In genomic region chr3:90527291-90527873, GRCm38 (mm10) we compare ENCODE assay signal across 21 mouse cellular contexts. TPM values are rescaled to one million over a fixed set of nuclear protein-coding genes. Genes with fewer than 3 reads are reported as not detected.
DNase-seq lines count a peak whose midpoint lies in the region; ATAC-seq lines count a peak whose summit lies in the region.
"Had no signal": no experiment of that assay in that cellular context is flagged by ENCODE, and none has a peak within 500 bp of the region (broad histone marks: within the 10 kb centered on the region; RNA-seq: fewer than 3 reads in every experiment).

No protein-coding gene starts in this region.

- peak overlapping the region; percentile 6; the same call in 1 of the 2 replicates for H3K27ac ChIP-seq in lung, embryonic 16.5 days (ENCODE audit: low read length)
- peak overlapping the region; percentile 66 for H3K27ac ChIP-seq in embryonic facial prominence, embryonic 15.5 days (replicated peaks)
- no peak overlapping the region for H3K27ac ChIP-seq in stomach, embryonic 15.5 days
- H3K27ac ChIP-seq in kidney, embryonic 15.5 days = no peak overlapping the region
- no peak overlapping the region for H3K27ac ChIP-seq in heart, embryonic 10.5 days
- H3K27ac ChIP-seq: forebrain, embryonic 13.5 days; gastrocnemius, adult 2 months; heart, embryonic 15.5 days; hindbrain, embryonic 10.5 days; hindbrain, embryonic 14.5 days had no signal

- peak overlapping the region; percentile 11; the same call in 1 of the 2 replicates for H3K4me3 ChIP-seq in lung, embryonic 16.5 days (ENCODE audit: low read length)
- peak overlapping the region; percentile 32 for H3K4me3 ChIP-seq in embryonic facial prominence, embryonic 15.5 days (replicated peaks)
- H3K4me3 ChIP-seq in stomach, embryonic 15.5 days (replicated peaks) = peak overlapping the region; percentile 16; the same call in 1 of the 2 replicates
- H3K4me3 ChIP-seq in kidney, embryonic 15.5 days (replicated peaks) = no peak overlapping the region
- no peak overlapping the region for H3K4me3 ChIP-seq in heart, embryonic 10.5 days
- H3K4me3 ChIP-seq: forebrain, embryonic 13.5 days; gastrocnemius, adult 2 months; heart, embryonic 15.5 days; hindbrain, embryonic 10.5 days had no signal

- no peaks in the 10 kb centered on the region for H3K9me3 ChIP-seq in lung, embryonic 16.5 days (ENCODE audit: control insufficient read depth, low read length)
- H3K9me3 ChIP-seq in embryonic facial prominence, embryonic 15.5 days (replicated peaks) = no peaks in the 10 kb centered on the region
- H3K9me3 ChIP-seq in stomach, embryonic 15.5 days = no peaks in the 10 kb centered on the region
- no peaks in the 10 kb centered on the region for H3K9me3 ChIP-seq in kidney, embryonic 15.5 days (replicated peaks)
- H3K9me3 ChIP-seq in heart, embryonic 10.5 days = no peaks in the 10 kb centered on the region
- H3K9me3 ChIP-seq: forebrain, embryonic 13.5 days; heart, embryonic 15.5 days; hindbrain, embryonic 10.5 days had no signal

- no peaks in the 10 kb centered on the region for H3K27me3 ChIP-seq in lung, embryonic 16.5 days (ENCODE audit: control insufficient read depth, insufficient read depth, low read depth, low read length)
- H3K27me3 ChIP-seq in embryonic facial prominence, embryonic 15.5 days = no peaks in the 10 kb centered on the region
- H3K27me3 ChIP-seq in stomach, embryonic 15.5 days (replicated peaks) = no peaks in the 10 kb centered on the region
- H3K27me3 ChIP-seq in kidney, embryonic 15.5 days = no peaks in the 10 kb centered on the region
- peaks cover 11% of the 10 kb centered on the region; the same call in 1 of the 2 replicates for H3K27me3 ChIP-seq in heart, embryonic 10.5 days (ENCODE audit: insufficient read depth, poor library complexity, severe bottlenecking)
- H3K27me3 ChIP-seq: forebrain, embryonic 13.5 days had no signal

- DNase-seq in heart, adult 11 months = peak; percentile 88
- no peak for DNase-seq in heart, postnatal 10 days
- DNase-seq in lung, postnatal 36 days = no peak
- no peak for DNase-seq in heart, embryonic 10.5 days (ENCODE audit: low spot score)
- DNase-seq: adrenal gland, postnatal 25 days; cerebellum, adult 18-20 months; cerebellum, adult 9-11 months; cerebellum, postnatal 36 days; forebrain, postnatal 0 days; gastrocnemius, postnatal 36 days had no signal

- H3K4me2 ChIP-seq in lung, embryonic 16.5 days (ENCODE audit: low read depth, low read length) = 0 out of 2 replicates have a peak overlapping the region, but pooled peaks have one; percentile 41
- H3K4me2 ChIP-seq in embryonic facial prominence, embryonic 15.5 days (replicated peaks) = peak overlapping the region; percentile 33
- H3K4me2 ChIP-seq in stomach, embryonic 15.5 days = peak overlapping the region; percentile 14; the same call in 1 of the 2 replicates
- no peak overlapping the region for H3K4me2 ChIP-seq in kidney, embryonic 15.5 days
- H3K4me2 ChIP-seq: forebrain, embryonic 13.5 days; heart, embryonic 11.5 days; heart, embryonic 15.5 days; hindbrain, embryonic 14.5 days had no signal

- no peaks in the 10 kb centered on the region for H3K36me3 ChIP-seq in lung, embryonic 16.5 days (ENCODE audit: control insufficient read depth, insufficient read depth, low read length)
- H3K36me3 ChIP-seq in embryonic facial prominence, embryonic 15.5 days = no peaks in the 10 kb centered on the region
- H3K36me3 ChIP-seq in stomach, embryonic 15.5 days = no peaks in the 10 kb centered on the region
- H3K36me3 ChIP-seq in kidney, embryonic 15.5 days = no peaks in the 10 kb centered on the region
- peaks cover 4% of the 10 kb centered on the region; the same call in 1 of the 2 replicates for H3K36me3 ChIP-seq in heart, embryonic 10.5 days
- H3K36me3 ChIP-seq: hindbrain, embryonic 10.5 days had no signal

- peak; percentile 32 for ATAC-seq in lung, embryonic 16.5 days (ENCODE audit: low read depth)
- ATAC-seq in embryonic facial prominence, embryonic 15.5 days (ENCODE audit: insufficient number of reproducible peaks, low FRiP score, low TSS enrichment, low read depth) = 0 out of 2 replicates have a peak, but pooled peaks have one; percentile 12
- no peak for ATAC-seq in stomach, embryonic 15.5 days (ENCODE audit: insufficient read depth, low FRiP score, low read depth)
- no peak for ATAC-seq in kidney, embryonic 15.5 days (replicated peaks; ENCODE audit: low FRiP score)
- ATAC-seq: forebrain, embryonic 13.5 days; forebrain, postnatal 0 days had no signal

- H3K4me1 ChIP-seq in lung, embryonic 16.5 days (replicated peaks; ENCODE audit: control insufficient read depth, insufficient read depth, low read length) = peaks cover 14% of the 10 kb centered on the region
- H3K4me1 ChIP-seq in embryonic facial prominence, embryonic 15.5 days = peaks cover 11% of the 10 kb centered on the region
- 0 out of 2 replicates have a peak, but pooled peaks cover 3% of the 10 kb centered on the region for H3K4me1 ChIP-seq in stomach, embryonic 15.5 days
- H3K4me1 ChIP-seq in kidney, embryonic 15.5 days = peaks cover 11% of the 10 kb centered on the region; the same call in 1 of the 2 replicates
- no peaks in the 10 kb centered on the region for H3K4me1 ChIP-seq in heart, embryonic 10.5 days
- H3K4me1 ChIP-seq: forebrain, embryonic 13.5 days; hindbrain, embryonic 10.5 days had no signal

- H3K9ac ChIP-seq in lung, embryonic 16.5 days (ENCODE audit: low read length) = 0 out of 2 replicates have a peak overlapping the region, but pooled peaks have one; percentile 29
- no peak overlapping the region for H3K9ac ChIP-seq in embryonic facial prominence, embryonic 15.5 days
- H3K9ac ChIP-seq in stomach, embryonic 15.5 days = no peak overlapping the region
- H3K9ac ChIP-seq in kidney, embryonic 15.5 days = no peak overlapping the region
- H3K9ac ChIP-seq: forebrain, embryonic 13.5 days; forebrain, postnatal 0 days; heart, embryonic 15.5 days; hindbrain, embryonic 14.5 days had no signal

- WGBS in lung, embryonic 16.5 days = 71% methylated on average over 7 of the region's 7 CpGs
- WGBS in embryonic facial prominence, embryonic 15.5 days = 84% methylated on average over 7 of the region's 7 CpGs
- WGBS in stomach, embryonic 15.5 days = 77% methylated on average over 7 of the region's 7 CpGs
- WGBS in kidney, embryonic 15.5 days = 89% methylated on average over 7 of the region's 7 CpGs
- WGBS in heart, embryonic 10.5 days = 79% methylated on average over 7 of the region's 7 CpGs

- intact Hi-C loops in heart, postnatal 10 days (cut with DNase I) = no loop called here

RNA-seq across cellular contexts. Expression of gene S100a14, which starts 0.7 kb away (rescaled TPM):
- not detected for total RNA-seq in heart, postnatal 10 days (2021)
- 11.7 and 16.4 TPM in 2 replicates for polyA plus RNA-seq in lung, embryonic 16.5 days (2015; fragmentation: Nextera tagmentation; extraction: Ambion mirVana)
- polyA plus RNA-seq in embryonic facial prominence, embryonic 15.5 days (2015; fragmentation: Nextera tagmentation; extraction: Ambion mirVana) = 134 and 141 TPM in 2 replicates
- 43.9 and 74.6 TPM in 2 replicates for polyA plus RNA-seq in stomach, embryonic 15.5 days (2015; fragmentation: Nextera tagmentation; extraction: Ambion mirVana)
- polyA plus RNA-seq in kidney, embryonic 15.5 days (2015; fragmentation: Nextera tagmentation; extraction: Ambion mirVana) = 3.8 and 6.6 TPM in 2 replicates
- 0.28 TPM in 1 of 2 replicates, not detected in the other for polyA plus RNA-seq in heart, embryonic 10.5 days (2016; fragmentation: Nextera tagmentation; extraction: Ambion mirVana)
- total RNA-seq: forebrain, postnatal 0 days; MEL had no signal
- polyA plus RNA-seq: forebrain, embryonic 13.5 days; forebrain, postnatal 0 days; heart, embryonic 11.5 days; hindbrain, embryonic 10.5 days; hindbrain, embryonic 14.5 days had no signal

RNA-seq across cellular contexts. Expression of gene S100a16, which starts 9.7 kb away (rescaled TPM):
- total RNA-seq in heart, postnatal 10 days (2021) = 100 to 1,000 TPM; 108 to 126 TPM
- 241 and 257 TPM in 2 replicates for polyA plus RNA-seq in lung, embryonic 16.5 days (2015; fragmentation: Nextera tagmentation; extraction: Ambion mirVana)
- polyA plus RNA-seq in embryonic facial prominence, embryonic 15.5 days (2015; fragmentation: Nextera tagmentation; extraction: Ambion mirVana) = 321 and 322 TPM in 2 replicates
- polyA plus RNA-seq in stomach, embryonic 15.5 days (2015; fragmentation: Nextera tagmentation; extraction: Ambion mirVana) = 225 and 274 TPM in 2 replicates
- 190 and 192 TPM in 2 replicates for polyA plus RNA-seq in kidney, embryonic 15.5 days (2015; fragmentation: Nextera tagmentation; extraction: Ambion mirVana)
- 18.1 and 36.6 TPM in 2 replicates for polyA plus RNA-seq in heart, embryonic 10.5 days (2016; fragmentation: Nextera tagmentation; extraction: Ambion mirVana)
- total RNA-seq: MEL had no signal

RNA-seq across cellular contexts. Expression of gene S100a13, which starts 13.1 kb away (rescaled TPM):
- total RNA-seq in heart, postnatal 10 days (2021) = 10 to 100 TPM; 40.6 to 42.3 TPM
- polyA plus RNA-seq in lung, embryonic 16.5 days (2015; fragmentation: Nextera tagmentation; extraction: Ambion mirVana) = 59.1 and 63.3 TPM in 2 replicates
- polyA plus RNA-seq in embryonic facial prominence, embryonic 15.5 days (2015; fragmentation: Nextera tagmentation; extraction: Ambion mirVana) = 45.9 and 51.8 TPM in 2 replicates
- polyA plus RNA-seq in stomach, embryonic 15.5 days (2015; fragmentation: Nextera tagmentation; extraction: Ambion mirVana) = 34.7 and 39.0 TPM in 2 replicates
- polyA plus RNA-seq in kidney, embryonic 15.5 days (2015; fragmentation: Nextera tagmentation; extraction: Ambion mirVana) = 39.8 and 40.5 TPM in 2 replicates
- 32.3 and 52.5 TPM in 2 replicates for polyA plus RNA-seq in heart, embryonic 10.5 days (2016; fragmentation: Nextera tagmentation; extraction: Ambion mirVana)

RNA-seq across cellular contexts. Expression of gene S100a1, which starts 13.2 kb away (rescaled TPM):
- 100 to 1,000 TPM; 418 to 437 TPM for total RNA-seq in heart, postnatal 10 days (2021)
- 59.3 and 73.2 TPM in 2 replicates for polyA plus RNA-seq in lung, embryonic 16.5 days (2015; fragmentation: Nextera tagmentation; extraction: Ambion mirVana)
- 52.3 and 63.7 TPM in 2 replicates for polyA plus RNA-seq in embryonic facial prominence, embryonic 15.5 days (2015; fragmentation: Nextera tagmentation; extraction: Ambion mirVana)
- polyA plus RNA-seq in stomach, embryonic 15.5 days (2015; fragmentation: Nextera tagmentation; extraction: Ambion mirVana) = 66.9 and 75.9 TPM in 2 replicates
- polyA plus RNA-seq in kidney, embryonic 15.5 days (2015; fragmentation: Nextera tagmentation; extraction: Ambion mirVana) = 79.4 and 87.1 TPM in 2 replicates
- 64.6 and 111 TPM in 2 replicates for polyA plus RNA-seq in heart, embryonic 10.5 days (2016; fragmentation: Nextera tagmentation; extraction: Ambion mirVana)

RNA-seq across cellular contexts. Expression of gene Chtop, which starts 18.1 kb away (rescaled TPM):
- total RNA-seq in heart, postnatal 10 days (2021) = 100 to 1,000 TPM; 126 to 128 TPM
- polyA plus RNA-seq in lung, embryonic 16.5 days (2015; fragmentation: Nextera tagmentation; extraction: Ambion mirVana) = 118 and 125 TPM in 2 replicates
- 155 and 159 TPM in 2 replicates for polyA plus RNA-seq in embryonic facial prominence, embryonic 15.5 days (2015; fragmentation: Nextera tagmentation; extraction: Ambion mirVana)
- 126 and 134 TPM in 2 replicates for polyA plus RNA-seq in stomach, embryonic 15.5 days (2015; fragmentation: Nextera tagmentation; extraction: Ambion mirVana)
- 149 and 152 TPM in 2 replicates for polyA plus RNA-seq in kidney, embryonic 15.5 days (2015; fragmentation: Nextera tagmentation; extraction: Ambion mirVana)
- 120 and 136 TPM in 2 replicates for polyA plus RNA-seq in heart, embryonic 10.5 days (2016; fragmentation: Nextera tagmentation; extraction: Ambion mirVana)

Comparison
In these comparisons a context has a peak if more than half of its experiments do, and no peak if none do; other contexts are left out.
1. ATAC-seq: peak in lung, embryonic 16.5 days (single experiment) and embryonic facial prominence, embryonic 15.5 days (single experiment); none in stomach, embryonic 15.5 days (single experiment) and kidney, embryonic 15.5 days (single experiment).
2. H3K27ac ChIP-seq: peak in lung, embryonic 16.5 days (single experiment) and embryonic facial prominence, embryonic 15.5 days (single experiment); none in stomach, embryonic 15.5 days (single experiment), kidney, embryonic 15.5 days (single experiment) and heart, embryonic 10.5 days (single experiment).
3. H3K4me3 ChIP-seq: peak in lung, embryonic 16.5 days (single experiment), embryonic facial prominence, embryonic 15.5 days (single experiment) and stomach, embryonic 15.5 days (single experiment); none in kidney, embryonic 15.5 days (single experiment) and heart, embryonic 10.5 days (single experiment).